Mouse (Mus musculus): Measurements from ENCODE around the gene Dhps. TPM values are rescaled to one million over a fixed set of nuclear protein-coding genes. Genes with fewer than 3 reads are reported as not detected.
"Not testable (repeated sequence)": the region's sequence is repeated elsewhere in the genome, so short reads cannot be mapped to it uniquely, and the experiment has no call there.

The Dhps gene
- total RNA-seq, 2 experiments from 2014 or later: 59.9 to 72.1 TPM

DNA sequence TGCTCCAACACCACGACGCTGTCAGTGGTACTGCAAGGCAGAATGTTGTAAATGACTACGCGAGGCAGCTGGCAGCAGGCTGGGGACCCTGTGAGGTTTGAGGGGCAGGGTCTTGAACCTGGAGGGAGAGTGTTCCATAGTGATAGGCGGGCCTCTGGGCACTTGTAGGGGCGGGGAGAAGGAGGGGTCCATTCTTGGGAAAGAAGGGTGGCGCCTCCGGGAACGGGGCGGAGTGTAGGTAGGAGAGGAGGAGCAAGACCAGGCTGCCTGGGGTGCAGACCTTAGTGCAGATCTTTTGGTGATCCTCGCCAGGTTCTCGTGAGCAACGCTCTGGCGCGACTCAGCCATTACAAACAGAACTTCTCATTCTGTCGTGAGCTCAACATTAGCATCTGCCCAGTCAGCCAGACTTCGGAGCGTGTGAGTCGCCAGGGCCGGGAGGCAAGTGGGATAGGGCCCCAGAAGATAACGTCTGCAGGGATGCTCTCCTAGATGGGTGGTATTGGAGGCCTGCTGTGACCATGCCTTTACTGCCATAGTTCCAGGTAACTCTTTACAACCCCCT lies 20.1 kb downstream of the Dhps start:
- DNase-seq (ENCODE audit: low spot score in 2 of 2): no peak

DNA sequence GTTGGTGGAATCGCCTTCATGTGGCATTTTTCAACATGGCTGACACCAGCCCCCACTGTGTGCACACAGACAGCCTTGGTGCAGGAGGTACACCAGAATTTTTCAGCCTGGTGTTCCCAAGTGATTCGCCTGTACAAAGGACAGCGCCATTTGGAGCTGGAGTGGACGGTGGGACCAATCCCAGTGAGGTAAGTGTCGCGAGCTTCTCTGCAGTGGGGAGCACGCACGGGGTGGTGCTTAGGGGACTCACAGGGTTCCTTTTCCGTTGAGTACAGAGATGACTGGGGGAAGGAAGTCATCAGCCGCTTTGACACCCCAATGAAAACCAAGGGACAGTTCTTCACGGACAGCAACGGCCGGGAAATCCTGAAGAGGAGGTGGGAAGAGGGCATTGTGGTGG lies 23.5 kb downstream of the Dhps start:
- DNase-seq (ENCODE audit: low spot score in 2 of 2): no peak

DNA sequence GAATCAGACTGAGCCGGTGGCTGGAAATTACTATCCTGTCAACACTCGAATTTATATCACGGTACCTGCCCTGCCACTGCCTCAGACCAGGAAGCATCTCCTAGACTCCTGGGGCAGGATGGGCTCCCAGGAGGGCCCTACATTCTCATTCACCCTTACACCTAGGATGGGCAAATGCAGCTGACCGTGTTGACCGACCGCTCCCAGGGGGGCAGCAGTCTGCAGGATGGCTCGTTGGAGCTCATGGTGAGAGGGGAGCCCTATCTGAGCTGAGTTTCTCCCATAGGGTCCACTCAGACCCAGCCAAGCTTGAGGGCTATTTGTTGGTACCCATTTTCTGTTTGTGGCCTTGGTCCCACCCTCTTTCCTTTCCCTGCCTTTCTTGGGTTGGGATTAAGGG lies 24.0 kb downstream of the Dhps start:
- DNase-seq (ENCODE audit: low spot score in 2 of 2): no peak

DNA sequence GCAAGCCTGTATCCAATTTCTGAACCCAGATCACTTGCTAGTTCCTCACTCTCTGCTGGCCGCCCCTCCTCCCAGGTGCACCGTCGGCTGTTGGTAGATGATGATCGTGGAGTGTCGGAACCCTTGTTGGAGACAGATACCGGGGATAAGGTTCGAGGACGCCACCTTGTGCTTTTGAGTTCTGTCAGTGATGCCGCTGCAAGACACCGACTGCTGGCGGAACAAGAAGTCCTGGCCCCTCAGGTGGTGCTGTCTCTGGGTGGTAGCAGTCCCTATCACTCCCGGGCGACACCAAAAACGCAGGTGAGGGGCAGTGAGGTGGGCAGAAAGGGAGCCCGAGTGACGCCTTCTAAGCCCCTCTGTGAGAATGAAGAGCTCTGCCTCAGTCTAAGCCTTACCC lies 24.6 kb downstream of the Dhps start:
- no peak for DNase-seq (ENCODE audit: low spot score in 2 of 2)

DNA sequence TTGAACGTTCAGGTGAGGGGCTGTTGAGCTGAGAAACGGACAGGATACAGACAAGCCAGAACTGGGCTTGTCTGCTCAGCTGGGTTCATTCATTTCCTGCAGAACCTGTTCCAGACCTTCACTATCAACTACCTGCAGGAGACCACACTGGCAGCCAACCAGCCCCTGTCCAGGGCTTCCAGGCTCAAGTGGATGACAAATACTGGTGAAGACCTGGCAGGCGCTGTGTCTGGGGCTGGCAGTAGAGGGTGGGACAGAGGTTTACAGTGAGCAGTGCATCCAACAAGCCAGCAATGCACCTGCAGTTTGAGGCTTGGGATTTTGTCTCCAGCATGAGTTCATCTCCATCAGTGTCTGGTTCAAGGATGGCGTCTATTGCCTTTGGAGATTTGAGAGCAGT lies 25.3 kb downstream of the Dhps start:
- DNase-seq (ENCODE audit: low spot score in 2 of 2): no peak

DNA sequence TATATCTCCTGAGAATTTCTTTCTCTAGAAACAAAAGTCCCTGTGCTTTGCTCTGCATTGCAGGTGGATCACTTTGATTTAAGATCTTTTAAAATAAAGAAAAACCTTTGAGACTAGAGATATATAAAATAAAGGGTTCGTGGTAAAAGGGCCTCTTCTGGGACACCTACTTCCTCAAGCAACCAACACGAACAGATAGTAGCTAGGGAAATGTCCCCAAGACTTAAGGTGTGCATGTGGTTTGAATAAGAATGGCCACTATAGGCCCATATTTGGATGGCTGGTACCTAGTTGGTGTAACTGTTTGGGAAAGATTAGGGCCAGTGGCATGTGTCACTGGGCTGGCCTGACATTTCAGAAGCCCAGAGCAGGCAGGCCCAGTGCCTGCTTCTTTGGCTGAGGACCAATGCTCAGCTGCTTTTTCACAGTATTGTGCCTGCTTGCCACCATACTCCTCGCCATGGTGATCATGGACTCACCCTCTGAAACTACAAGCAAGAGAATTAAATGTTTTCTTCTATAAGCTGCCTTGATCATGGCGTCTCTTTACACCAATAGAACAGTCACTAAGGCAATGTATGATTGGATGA lies 28.6 kb downstream of the Dhps start:
- no peak for DNase-seq (ENCODE audit: low spot score in 2 of 2)

DNA sequence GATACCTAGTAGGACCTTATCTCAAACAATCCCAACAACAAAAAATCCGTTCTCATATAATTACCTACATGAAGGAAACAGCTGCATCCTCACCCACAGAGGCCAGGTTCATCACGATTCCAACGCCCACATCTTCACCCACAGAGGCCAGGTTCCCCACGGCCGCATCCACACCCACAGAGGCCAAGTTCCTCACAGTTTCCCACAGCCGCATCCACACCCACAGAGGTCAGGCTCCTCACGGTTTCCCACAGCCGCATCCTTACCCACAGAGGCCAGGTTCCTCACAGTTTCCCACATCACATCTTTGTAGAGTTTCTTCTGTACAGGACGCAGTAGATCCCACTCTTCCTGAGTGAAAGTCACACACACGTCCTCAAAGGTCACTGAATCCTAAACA lies 41.7 kb downstream of the Dhps start:
- no peak for DNase-seq (ENCODE audit: low spot score in 2 of 2)

DNA sequence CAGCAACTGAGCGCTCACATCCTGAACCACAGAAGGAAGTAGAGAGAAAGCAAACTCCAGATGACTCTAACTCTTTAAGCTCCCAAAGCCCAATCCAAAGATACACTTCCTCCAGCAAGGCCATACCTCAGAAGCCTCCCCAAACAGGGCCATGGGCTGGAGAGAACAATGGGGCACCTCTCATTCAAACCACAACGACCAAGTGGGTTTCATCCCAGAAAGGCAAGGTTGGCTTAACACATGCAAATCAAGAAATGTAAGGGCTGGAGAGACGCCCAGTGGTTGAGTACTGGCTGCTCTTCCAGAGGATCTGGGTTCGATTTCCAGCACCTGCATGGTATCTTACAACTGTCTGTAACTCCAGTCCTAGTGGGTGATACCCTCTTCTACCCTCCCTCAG lies 43.9 kb downstream of the Dhps start:
- no peak for DNase-seq (ENCODE audit: low spot score in 2 of 2)

DNA sequence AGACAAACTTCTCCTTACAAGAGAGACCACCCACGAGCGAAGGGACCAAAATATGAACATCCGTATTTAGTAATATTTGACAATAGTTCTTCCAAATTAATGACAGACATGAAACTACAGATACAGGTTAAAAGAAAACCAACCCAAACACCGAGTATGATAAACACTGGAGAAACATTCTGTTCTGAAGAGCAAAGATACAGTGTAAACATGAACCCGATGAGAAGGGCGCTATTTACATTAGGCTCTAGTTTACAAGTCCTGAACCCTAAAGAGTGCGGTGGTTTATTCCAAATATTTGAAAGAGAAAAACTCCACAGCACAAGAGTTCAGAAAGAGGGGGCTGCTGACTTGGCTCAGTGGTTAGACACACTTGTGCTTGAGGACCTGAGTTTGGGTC lies 45.4 kb downstream of the Dhps start:
- DNase-seq (ENCODE audit: low spot score in 2 of 2): no peak

DNA sequence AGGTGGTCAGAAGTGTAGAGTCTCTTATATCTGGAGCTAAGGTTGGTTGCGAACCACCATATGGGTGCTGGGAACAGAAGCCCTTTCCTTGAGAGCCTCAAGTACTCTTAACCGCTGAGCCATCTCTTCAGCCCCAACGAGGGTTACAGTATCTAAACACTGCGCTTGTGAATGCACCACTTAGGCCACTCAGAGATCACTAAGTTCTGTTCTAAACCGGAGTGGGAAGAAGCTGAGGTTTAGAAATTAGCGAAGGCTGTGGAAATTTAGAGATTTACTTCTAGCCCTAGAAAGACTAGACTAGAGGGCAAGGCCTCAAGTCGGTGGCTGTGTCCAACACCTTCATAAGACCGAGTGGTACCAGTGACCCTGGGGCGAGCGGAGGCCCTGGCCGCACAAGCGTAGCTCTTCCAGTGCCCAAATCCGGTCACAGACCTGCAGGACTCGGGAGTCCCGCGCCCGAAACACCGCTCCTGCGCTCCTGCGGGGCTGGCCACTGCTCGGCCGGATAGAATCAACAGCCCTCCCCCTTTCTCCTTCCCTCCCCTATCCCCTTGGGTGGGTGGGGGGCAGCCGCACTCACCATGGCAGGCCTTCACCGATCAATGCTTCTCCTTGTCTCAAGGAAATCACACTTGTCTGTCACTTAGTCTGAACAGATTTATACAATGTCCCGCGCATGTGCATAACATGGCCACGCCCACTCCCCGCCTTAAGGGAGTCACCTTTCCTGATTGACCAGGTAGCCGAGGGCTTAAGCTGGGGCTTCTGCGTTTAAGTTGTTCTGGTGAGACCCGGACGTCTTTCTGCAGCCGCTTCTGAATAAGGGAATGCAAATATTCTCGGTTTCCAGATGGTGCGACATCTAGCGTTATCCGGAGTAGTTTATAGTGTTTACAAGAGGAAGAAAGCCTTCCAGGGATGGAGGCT lies 47.8 kb downstream of the Dhps start:
- peak; percentile 64 to 78 for DNase-seq (ENCODE audit: low spot score in 2 of 2)

DNA sequence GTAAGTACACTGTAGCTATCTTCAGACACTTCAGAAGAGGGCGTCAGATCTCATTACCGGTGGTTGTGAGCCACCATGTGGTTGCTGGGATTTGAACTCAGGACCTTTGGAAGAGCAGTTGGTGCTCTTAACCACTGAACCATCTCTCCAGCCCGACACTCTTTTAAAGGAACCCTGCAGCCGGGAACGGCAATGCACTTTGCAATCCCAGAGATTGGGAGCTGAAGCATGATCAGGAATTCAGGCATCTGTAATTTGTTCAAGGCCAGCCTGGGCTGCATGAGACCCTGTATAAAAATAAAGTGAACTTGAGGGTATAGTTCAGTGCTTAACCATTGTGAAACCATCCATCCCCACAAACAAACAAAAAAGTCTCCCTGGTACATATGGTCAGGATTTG lies 48.7 kb downstream of the Dhps start:
- not testable (repeated sequence) for DNase-seq (ENCODE audit: low spot score in 2 of 2)

DNA sequence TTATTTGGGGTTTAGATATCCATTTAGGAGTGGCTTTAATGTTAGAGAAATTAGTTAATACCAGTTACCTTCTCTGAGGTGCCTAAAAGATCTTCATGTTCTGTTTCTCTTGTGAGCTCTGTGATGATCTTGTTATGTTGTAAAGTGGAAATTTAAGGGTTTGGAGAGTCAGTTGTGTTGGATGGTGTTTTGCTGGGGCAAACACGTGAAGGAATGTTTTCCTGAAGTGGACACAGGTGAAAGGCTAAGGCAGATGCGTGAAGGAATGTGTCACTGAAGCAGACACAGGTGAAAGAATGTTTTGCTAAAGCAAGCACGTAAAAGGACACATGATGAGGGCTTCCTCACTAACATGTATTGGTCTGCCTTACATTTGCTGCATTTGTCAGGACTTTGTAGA lies 51.4 kb downstream of the Dhps start, which contains the start of gene Zfp791:
Gene Zfp791, minus strand, starts transcription at position 101 of the 400 bp plus-strand sequence.
- no peak for DNase-seq (ENCODE audit: low spot score in 2 of 2)

DNA sequence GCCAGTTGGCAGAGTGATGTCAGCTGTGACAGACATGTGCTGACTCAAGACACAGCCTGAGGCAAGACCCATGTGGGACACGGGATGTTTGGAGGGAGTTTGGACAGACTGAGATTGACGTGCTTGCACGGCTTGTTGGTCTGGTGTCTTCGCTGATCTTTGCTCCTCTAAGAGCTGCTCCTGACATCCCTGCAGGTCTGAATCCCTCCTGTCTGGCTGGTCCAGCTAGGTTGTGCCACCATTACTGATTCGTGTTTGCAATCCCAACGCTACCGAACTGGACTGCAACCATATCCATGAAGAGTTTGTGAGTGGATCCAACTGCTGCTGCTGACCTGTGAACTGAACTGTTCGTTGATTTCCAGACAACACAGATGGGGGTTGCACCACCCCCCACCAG lies 52.1 kb downstream of the Dhps start:
- no peak for DNase-seq (ENCODE audit: low spot score in 2 of 2)

Small RNA genes within 50 kb of the gene (microRNA-seq; reads per million reads assigned to microRNA genes)
- gene Gm23388 (0.39 to 0.45 reads per million in 2 experiments), gene Mir7070 (7.1 to 11.6 reads per million in 2 experiments)

Other genes starting within 250 kb of the Dhps start
- 1 to 10 TPM; 6.7 to 7.4 TPM for gene Dand5, start 248.9 kb upstream of the Dhps start, total RNA-seq (2021)
- 10 to 100 TPM; 18.6 to 19.8 TPM for gene Gadd45gip1, start 240.2 kb upstream of the Dhps start, total RNA-seq (2021)
- gene Rad23a, start 231.1 kb upstream of the Dhps start, total RNA-seq (2021): 10 to 100 TPM; 55.5 to 64.9 TPM
- 100 to 1,000 TPM; 444 to 464 TPM for gene Calr, start 224.8 kb upstream of the Dhps start, total RNA-seq (2021)
- gene Farsa, start 214.8 kb upstream of the Dhps start, total RNA-seq (2021): 10 to 100 TPM; 63.2 to 65.0 TPM
- gene Syce2, start 199.6 kb upstream of the Dhps start, total RNA-seq (2021): 10 to 100 TPM; 33.5 to 39.1 TPM
- 10 to 100 TPM; 31.5 to 33.0 TPM for gene Gcdh, start 177.8 kb upstream of the Dhps start, total RNA-seq (2021)
- gene Klf1, start 169.8 kb upstream of the Dhps start, total RNA-seq (2021): not detected
- gene Dnase2a, start 163.2 kb upstream of the Dhps start, total RNA-seq (2021): 1 to 10 TPM; 4.2 to 5.2 TPM
- 100 to 1,000 TPM; 162 to 169 TPM for gene Mast1, start 134.4 kb upstream of the Dhps start, total RNA-seq (2021)
- 1 to 10 TPM; 3.1 to 3.6 TPM for gene Rtbdn, start 124.8 kb upstream of the Dhps start, total RNA-seq (2021)
- not detected for gene Gm49661, start 102.3 kb upstream of the Dhps start, total RNA-seq (2021)
- gene Prdx2, start 102.2 kb upstream of the Dhps start, total RNA-seq (2021): 100 to 1,000 TPM; 492 to 505 TPM
- gene Rnaseh2a, start 102.0 kb upstream of the Dhps start, total RNA-seq (2021): 10 to 100 TPM; 36.8 to 44.3 TPM
- 10 to 100 TPM; 33.7 to 34.2 TPM for gene Junb, start 93.0 kb upstream of the Dhps start, total RNA-seq (2021)
- 10 to 100 TPM; 14.5 to 15.1 TPM for gene Hook2, start 81.2 kb upstream of the Dhps start, total RNA-seq (2021)
- gene Best2, start 57.2 kb upstream of the Dhps start, total RNA-seq (2021): not detected
- 100 to 1,000 TPM; 110 to 119 TPM for gene Asna1, start 46.5 kb upstream of the Dhps start, total RNA-seq (2021)
- 100 to 1,000 TPM; 151 to 155 TPM for gene Trir, start 44.9 kb upstream of the Dhps start, total RNA-seq (2021)
- gene Tnpo2, start 34.8 kb upstream of the Dhps start, total RNA-seq (2021): 100 to 1,000 TPM; 125 to 160 TPM
- gene Fbxw9, start 11.7 kb upstream of the Dhps start, total RNA-seq (2021): 10 to 100 TPM; 55.4 to 64.6 TPM
- gene Gm5741, start 3.8 kb upstream of the Dhps start, total RNA-seq (2021): not detected
- gene Wdr83os, start 9.0 kb downstream of the Dhps start, total RNA-seq (2021): 10 to 100 TPM; 60.8 to 61.8 TPM
- 10 to 100 TPM; 26.5 to 30.8 TPM for gene Wdr83, start 9.5 kb downstream of the Dhps start, total RNA-seq (2021)
- 10 to 100 TPM; 32.7 to 40.1 TPM for gene Man2b1, start 11.5 kb downstream of the Dhps start, total RNA-seq (2021)
- gene Zfp791, start 51.3 kb downstream of the Dhps start, total RNA-seq (2021): 1 to 10 TPM; 5.1 to 5.3 TPM
- gene Cks1brt, start 80.2 kb downstream of the Dhps start, total RNA-seq (2021): not detected
- gene Olfr371, start 154.2 kb downstream of the Dhps start, total RNA-seq (2021): not detected
- 10 to 100 TPM; 43.4 to 43.6 TPM for gene Orc6, start 227.9 kb downstream of the Dhps start, total RNA-seq (2021)
- 100 to 1,000 TPM; 145 to 148 TPM for gene Vps35, start 228.0 kb downstream of the Dhps start, total RNA-seq (2021)